Mouse (Mus musculus) intestine, embryonic 14.5 days (tissue): ENCODE data around the gene Tyw1. TPM values are rescaled to one million over a fixed set of nuclear protein-coding genes. Genes with fewer than 3 reads are reported as not detected.

Experiments used
- ATAC-seq: fragments of 200-750 bp; cut with Nextera tagmentation; replicated peaks from 2 replicates; pipeline ENCODE4 v1.8.0; 2017; ENCODE audit warnings: low read depth, moderate number of reproducible peaks, moderate TSS enrichment, moderate library complexity; ENCODE audit not compliant: low FRiP score, low TSS enrichment
- DNase-seq: peaks from one replicate; pipeline ENCODE4 v3.0.0-alpha.2; 2018; ENCODE audit warnings: low spot score
- H3K27ac ChIP-seq: fragments of 300-500 bp; sonication (generic); 2 replicates; pipeline ENCODE4 v1.5.1; 2014; ENCODE audit warnings: low read depth, mild to moderate bottlenecking, control low read depth
- H3K27me3 ChIP-seq: fragments of 300-500 bp; sonication (generic); replicated peaks from 2 replicates; pipeline ENCODE4 v1.6.1; 2014; ENCODE audit warnings: low read length, control low read depth; ENCODE audit not compliant: control insufficient read depth, insufficient read depth
- H3K36me3 ChIP-seq: fragments of 300-500 bp; sonication (generic); 2 replicates; pipeline ENCODE4 v1.6.1; 2014; ENCODE audit warnings: low read length, control low read depth; ENCODE audit not compliant: control insufficient read depth, insufficient read depth
- H3K4me1 ChIP-seq: fragments of 300-500 bp; sonication (generic); replicated peaks from 2 replicates; pipeline ENCODE4 v1.6.1; 2014; ENCODE audit warnings: low read length, control low read depth, mixed read lengths; ENCODE audit not compliant: control insufficient read depth, insufficient read depth
- H3K4me2 ChIP-seq: fragments of 300-500 bp; sonication (generic); 2 replicates; pipeline ENCODE4 v1.6.1; 2014; ENCODE audit warnings: low read length
- H3K4me3 ChIP-seq: fragments of 300-500 bp; sonication (generic); 2 replicates; pipeline ENCODE4 v1.5.1; 2014; ENCODE audit warnings: low read depth, low read length, control low read depth, mixed read lengths
- H3K9ac ChIP-seq: fragments of 300-500 bp; sonication (generic); 2 replicates; pipeline ENCODE4 v1.6.1; 2014; ENCODE audit warnings: mild to moderate bottlenecking, low read length
- H3K9me3 ChIP-seq: fragments of 300-500 bp; sonication (generic); 2 replicates; pipeline ENCODE4 v1.6.1; 2016; ENCODE audit warnings: low read length, control low read depth; ENCODE audit not compliant: control insufficient read depth
- WGBS: fragments of 180-500 bp; shearing (Covaris S2); extraction: QIAGEN DNeasy Blood & Tissue Kit; methylation state at CpG from one replicate; pipeline ENCODE4 v1.1.7; 2014; 5-methylcytosine and 5-hydroxymethylcytosine counted together
- polyA plus RNA-seq: library from polyadenylated mRNA; unstranded; fragments of >200 nt; fragmentation: Nextera tagmentation; extraction: Ambion mirVana; gene quantifications from 2 replicates; pipeline ENCODE4 v1.2.1, GENCODE M21; 2014

The Tyw1 gene
- polyA plus RNA-seq, 1 experiment from 2014 or later = 32.4 TPM

DNA sequence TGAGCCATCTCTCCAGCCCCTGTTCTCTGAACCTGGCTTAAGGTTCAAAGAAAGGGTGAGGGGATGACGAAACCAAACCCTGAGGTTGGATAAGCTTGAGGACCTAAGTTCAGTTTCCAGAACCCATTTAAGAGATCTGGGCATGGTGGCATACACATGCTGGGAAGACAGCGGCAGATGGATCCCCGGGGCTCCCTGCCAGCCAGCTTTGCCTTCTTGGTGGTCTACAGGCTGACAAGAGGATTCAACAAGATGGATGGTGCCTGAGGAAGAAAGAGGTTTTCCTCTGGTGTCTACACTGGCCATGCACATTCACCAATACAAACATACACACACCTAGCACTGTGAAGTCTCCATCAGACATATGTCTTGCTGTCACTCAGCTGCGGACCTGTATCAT is 37.6 kb downstream of the Tyw1 start:
- no peak overlapping the region for H3K9ac ChIP-seq
- no peak for DNase-seq
- H3K36me3 ChIP-seq = peaks cover 50% of the 10 kb centered on the region
- H3K4me2 ChIP-seq = no peak overlapping the region
- H3K27ac ChIP-seq = no peak overlapping the region
- WGBS = 92% methylated on average over 4 of the region's 4 CpGs
- no peaks in the 10 kb centered on the region for H3K27me3 ChIP-seq
- 0 out of 2 replicates have a peak, but pooled peaks cover 3% of the 10 kb centered on the region for H3K9me3 ChIP-seq
- no peak for ATAC-seq
- H3K4me3 ChIP-seq = no peak overlapping the region
- H3K4me1 ChIP-seq = no peaks in the 10 kb centered on the region

GRCm38 (mm10) chr5:130293941-130294340 is 38.5 kb downstream of the Tyw1 start:
- DNase-seq = no peak
- 86% methylated on average over 5 of the region's 5 CpGs for WGBS
- ATAC-seq = no peak
- Histone ChIP-seq H3K27ac (no peak overlapping the region), H3K9ac (no peak overlapping the region), H3K36me3 (peaks cover 50% of the 10 kb centered on the region), H3K4me2 (no peak overlapping the region), H3K9me3 (0 out of 2 replicates have a peak, but pooled peaks cover 3% of the 10 kb centered on the region), H3K4me1 (no peaks in the 10 kb centered on the region), H3K27me3 (no peaks in the 10 kb centered on the region), H3K4me3 (no peak overlapping the region)

DNA sequence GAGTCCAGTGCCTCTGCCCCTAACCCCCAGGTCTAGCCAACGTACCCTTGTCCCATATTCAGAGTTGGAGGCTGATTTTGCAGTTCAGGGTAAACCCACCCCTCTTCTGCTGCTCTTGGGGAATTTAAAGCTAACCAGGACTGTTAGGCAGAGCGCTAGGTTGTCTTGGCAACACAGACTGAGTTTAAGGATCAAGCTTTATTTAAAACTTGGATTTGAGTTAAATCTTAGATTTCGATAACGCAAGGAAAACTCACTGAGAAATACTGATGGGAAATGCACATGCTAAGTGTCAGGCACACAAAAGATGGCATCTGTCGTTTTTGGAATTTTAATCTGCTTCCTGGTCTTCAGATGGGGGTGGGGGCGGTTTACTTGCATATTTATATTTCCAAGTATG is 39.2 kb downstream of the Tyw1 start:
- WGBS = 88% methylated on average over 6 of the region's 6 CpGs
- Histone ChIP-seq H3K4me2 (no peak overlapping the region), H3K9me3 (0 out of 2 replicates have a peak, but pooled peaks cover 3% of the 10 kb centered on the region), H3K36me3 (peaks cover 53% of the 10 kb centered on the region), H3K4me1 (no peaks in the 10 kb centered on the region), H3K4me3 (no peak overlapping the region), H3K9ac (no peak overlapping the region), H3K27me3 (no peaks in the 10 kb centered on the region), H3K27ac (no peak overlapping the region)
- DNase-seq (no peak), ATAC-seq (no peak)

DNA sequence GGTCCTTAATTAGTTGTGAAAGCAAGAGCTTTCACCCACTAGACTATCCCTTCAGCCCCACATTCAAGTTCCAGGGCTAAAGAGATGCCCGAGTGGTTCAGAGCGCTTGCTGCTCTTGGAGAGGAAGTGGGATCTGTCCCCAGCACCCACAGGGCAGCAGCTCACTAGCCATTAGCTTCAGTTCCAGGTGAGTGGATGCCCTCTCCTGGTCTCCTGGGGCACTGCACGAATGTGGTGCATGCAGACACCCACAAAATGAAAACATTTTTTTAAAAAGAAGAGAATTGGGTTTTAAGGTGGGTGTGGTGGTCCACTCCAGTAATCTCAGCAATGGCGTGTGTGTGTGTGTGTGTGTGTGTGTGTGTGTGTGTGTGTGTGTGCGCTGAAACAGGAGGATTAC is 40.7 kb downstream of the Tyw1 start:
- H3K9ac ChIP-seq = no peak overlapping the region
- no peaks in the 10 kb centered on the region for H3K4me1 ChIP-seq
- H3K27ac ChIP-seq = no peak overlapping the region
- no peak overlapping the region for H3K4me2 ChIP-seq
- H3K27me3 ChIP-seq = no peaks in the 10 kb centered on the region
- H3K36me3 ChIP-seq = peaks cover 58% of the 10 kb centered on the region
- WGBS = 86% methylated on average over 5 of the region's 5 CpGs
- ATAC-seq = no peak
- H3K4me3 ChIP-seq = no peak overlapping the region
- no peak for DNase-seq
- no peaks in the 10 kb centered on the region for H3K9me3 ChIP-seq

DNA sequence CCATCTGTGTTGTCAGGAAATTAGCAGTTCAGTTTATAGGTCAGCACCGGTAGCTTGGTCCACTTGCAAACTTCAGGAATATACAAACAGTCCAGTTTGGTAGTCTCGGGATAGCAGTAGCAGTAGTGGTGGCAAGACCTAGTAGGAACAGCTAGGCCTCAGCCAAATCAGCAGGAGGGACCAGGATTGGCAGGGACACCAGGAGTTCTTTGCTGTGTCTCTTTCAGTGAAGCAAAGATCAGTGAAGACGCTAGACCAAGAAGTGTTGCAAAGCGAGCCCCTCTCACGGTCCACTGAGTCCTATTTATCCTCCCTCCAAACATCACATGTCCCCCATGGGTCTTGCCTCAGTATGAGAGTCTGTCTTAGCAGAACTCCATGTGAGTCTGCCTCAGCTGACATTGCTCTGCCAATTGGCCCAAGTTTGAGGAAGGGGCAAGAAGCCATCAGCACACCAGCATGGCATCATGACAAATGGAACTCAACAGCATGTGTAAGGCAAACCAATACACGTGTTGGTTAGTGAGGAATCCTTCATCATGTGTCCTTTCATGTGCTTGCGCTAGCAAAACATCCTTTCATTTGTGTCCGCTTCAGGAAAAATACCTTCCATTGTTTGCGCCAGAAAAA is 43.5 kb downstream of the Tyw1 start:
- no peak overlapping the region for H3K9ac ChIP-seq
- 92% methylated on average over 9 of the region's 9 CpGs for WGBS
- H3K9me3 ChIP-seq = no peaks in the 10 kb centered on the region
- H3K27ac ChIP-seq = no peak overlapping the region
- no peaks in the 10 kb centered on the region for H3K27me3 ChIP-seq
- peaks cover 54% of the 10 kb centered on the region for H3K36me3 ChIP-seq
- H3K4me2 ChIP-seq = no peak overlapping the region
- DNase-seq (no peak), ATAC-seq (no peak)
- no peaks in the 10 kb centered on the region for H3K4me1 ChIP-seq
- no peak overlapping the region for H3K4me3 ChIP-seq

DNA sequence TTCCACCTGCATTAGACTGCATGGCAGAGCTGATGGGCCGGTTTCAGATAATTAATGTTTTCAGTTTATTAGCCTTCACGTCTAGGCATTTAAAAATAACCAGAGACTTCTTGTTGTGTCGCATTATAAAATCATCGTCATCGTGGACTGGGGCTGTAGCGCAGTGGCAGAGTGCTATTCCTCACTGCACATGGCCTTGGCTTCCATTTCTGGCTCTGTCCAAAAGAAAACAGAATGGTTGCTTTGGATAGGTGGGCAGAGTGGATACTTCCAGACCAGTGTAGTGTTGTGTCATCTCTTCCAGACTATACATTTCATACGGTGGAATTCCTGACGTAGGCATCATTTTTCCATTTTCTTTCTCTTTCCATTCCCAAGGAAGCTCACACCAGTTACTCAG is 44.1 kb downstream of the Tyw1 start:
- Histone ChIP-seq H3K4me2 (no peak overlapping the region), H3K4me1 (no peaks in the 10 kb centered on the region), H3K27ac (no peak overlapping the region), H3K36me3 (peaks cover 59% of the 10 kb centered on the region), H3K4me3 (no peak overlapping the region), H3K9ac (no peak overlapping the region), H3K9me3 (no peaks in the 10 kb centered on the region), H3K27me3 (no peaks in the 10 kb centered on the region)
- no peak for ATAC-seq
- 96% methylated on average over 8 of the region's 8 CpGs for WGBS
- no peak for DNase-seq

- Histone ChIP-seq H3K9ac (no peak overlapping the region), H3K36me3 (peaks cover 40% of the 10 kb centered on the region), H3K27me3 (no peaks in the 10 kb centered on the region), H3K4me2 (no peak overlapping the region), H3K9me3 (no peaks in the 10 kb centered on the region), H3K4me1 (no peaks in the 10 kb centered on the region), H3K4me3 (no peak overlapping the region), H3K27ac (no peak overlapping the region)
- no peak for ATAC-seq
- no peak for DNase-seq
- WGBS = 86% methylated on average over 6 of the region's 6 CpGs
These were observed 48.2 kb downstream of the Tyw1 start for GRCm38 (mm10) chr5:130303611-130304010.

DNA sequence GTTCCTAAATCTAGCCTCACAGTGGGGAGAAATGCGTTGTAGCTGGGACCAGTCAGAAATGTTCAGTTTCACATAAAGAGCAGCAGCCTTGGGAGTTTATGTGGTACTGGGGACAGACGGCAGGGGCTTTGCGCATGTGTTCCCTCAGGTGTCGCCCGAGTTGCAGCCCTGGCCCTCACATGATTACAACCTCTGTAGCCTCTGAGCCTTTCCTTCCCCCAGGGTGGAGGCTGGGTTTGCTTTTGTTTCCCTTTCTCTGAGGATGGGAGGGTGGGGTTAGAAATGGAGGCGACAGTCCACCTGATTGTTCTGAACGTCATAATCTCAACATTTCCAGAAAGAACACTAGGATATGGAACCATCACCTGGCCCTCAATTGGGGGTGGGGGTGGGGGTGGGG is 52.5 kb downstream of the Tyw1 start:
- H3K4me2 ChIP-seq = no peak overlapping the region
- 69% methylated on average over 7 of the region's 7 CpGs for WGBS
- H3K4me1 ChIP-seq = no peaks in the 10 kb centered on the region
- DNase-seq (no peak), ATAC-seq (no peak)
- H3K9me3 ChIP-seq = peaks cover 3% of the 10 kb centered on the region; the same call in 1 of the 2 replicates
- H3K27ac ChIP-seq = no peak overlapping the region
- H3K9ac ChIP-seq = no peak overlapping the region
- peaks cover 13% of the 10 kb centered on the region; the same call in 1 of the 2 replicates for H3K36me3 ChIP-seq
- no peak overlapping the region for H3K4me3 ChIP-seq
- no peaks in the 10 kb centered on the region for H3K27me3 ChIP-seq

DNA sequence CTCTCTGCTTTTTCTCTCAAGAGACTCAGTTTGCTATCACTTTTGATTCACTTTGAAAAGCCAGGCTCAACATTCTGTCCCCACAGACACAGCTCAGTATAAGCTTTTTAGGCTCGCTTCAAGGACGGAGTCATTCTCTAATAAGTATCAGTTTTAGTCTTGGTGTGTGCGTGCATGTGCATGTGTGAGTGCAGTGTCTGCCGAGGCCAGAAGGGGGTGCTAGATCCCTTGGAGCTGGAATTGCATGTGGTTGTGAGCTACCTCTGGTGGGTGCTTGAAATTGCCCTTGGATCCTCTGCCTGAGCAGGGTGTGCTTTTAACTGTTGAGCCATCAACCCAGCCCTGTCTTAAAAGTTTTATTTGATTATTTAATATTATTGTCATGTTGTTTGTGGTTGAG is 54.7 kb downstream of the Tyw1 start:
- DNase-seq = no peak
- 94% methylated on average over 4 of the region's 4 CpGs for WGBS

More for the DNA sequence above, 54.7 kb downstream of the Tyw1 start:
- Histone ChIP-seq H3K4me2 (no peak overlapping the region), H3K4me3 (no peak overlapping the region), H3K9ac (no peak overlapping the region), H3K27ac (no peak overlapping the region), H3K9me3 (peaks cover 3% of the 10 kb centered on the region; the same call in 1 of the 2 replicates), H3K4me1 (no peaks in the 10 kb centered on the region), H3K27me3 (no peaks in the 10 kb centered on the region), H3K36me3 (0 out of 2 replicates have a peak, but pooled peaks cover 4% of the 10 kb centered on the region)
- no peak for ATAC-seq
